Mouse (Mus musculus) ES-E14 (cell line): Measurements from ENCODE around the gene Nppc. TPM values are rescaled to one million over a fixed set of nuclear protein-coding genes. Genes with fewer than 3 reads are reported as not detected.
A peak's percentile ranks its signal among the peaks of the same experiment; 100 is the strongest.

Experiments
- DNase-seq: peaks from one replicate; pipeline ENCODE4 v3.0.0-alpha.2; 2013; ENCODE audit warnings: low read depth, low spot score
- H3K27ac ChIP-seq: 2 replicates; pipeline ENCODE4 v1.5.1; 2012; ENCODE audit warnings: low read depth, mild to moderate bottlenecking, low read length, moderate library complexity, mixed read lengths; ENCODE audit not compliant: poor library complexity, insufficient read depth, severe bottlenecking
- H3K36me3 ChIP-seq: 2 replicates; pipeline ENCODE4 v1.6.1; 2012; ENCODE audit warnings: mild to moderate bottlenecking, low read length, moderate library complexity, mixed read lengths; ENCODE audit not compliant: control insufficient read depth, poor library complexity, insufficient read depth, severe bottlenecking
- H3K4me1 ChIP-seq, 2 experiments: fragments of 150-350 bp in 1 of 2; sonication (generic) in 1 of 2; 2 replicates each; pipeline ENCODE4 v1.6.1; 2012; ENCODE audit warnings: low read length in 2 of 2, mild to moderate bottlenecking in 1 of 2, mixed read lengths in 1 of 2; ENCODE audit not compliant: control insufficient read depth in 2 of 2, insufficient read depth in 2 of 2, poor library complexity in 1 of 2
- H3K4me3 ChIP-seq, 2 experiments: fragments of 150-350 bp in 1 of 2; sonication (generic) in 1 of 2; 2 replicates each; pipeline ENCODE4 v1.5.1; 2012; ENCODE audit warnings: low read length in 2 of 2, low read depth in 1 of 2, mild to moderate bottlenecking in 1 of 2, mixed read lengths in 1 of 2; ENCODE audit not compliant: insufficient read depth in 1 of 2, poor library complexity in 1 of 2, severe bottlenecking in 1 of 2
- H3K9ac ChIP-seq: 2 replicates; pipeline ENCODE4 v1.6.1; 2012; ENCODE audit warnings: low read depth, mild to moderate bottlenecking, low read length, mixed read lengths; ENCODE audit not compliant: poor library complexity, insufficient read depth, severe bottlenecking
- H3K9me3 ChIP-seq: fragments of 150-350 bp; sonication (generic); 2 replicates; pipeline ENCODE4 v1.6.1; 2012; ENCODE audit warnings: low read depth, mild to moderate bottlenecking, low read length; ENCODE audit not compliant: control insufficient read depth, insufficient read depth
- CHD2 ChIP-seq: IDR thresholded peaks from 2 replicates; pipeline ENCODE4 v1.6.1; 2014; ENCODE audit warnings: mild to moderate bottlenecking, low read depth, low read length, inconsistent platforms
- HCFC1 ChIP-seq: IDR thresholded peaks from 2 replicates; pipeline ENCODE4 v1.6.1; 2012; ENCODE audit warnings: low read length, inconsistent platforms, borderline replicate concordance; ENCODE audit not compliant: insufficient read depth
- MAFK ChIP-seq: IDR thresholded peaks from 2 replicates; pipeline ENCODE4 v1.6.1; 2014; ENCODE audit warnings: mild to moderate bottlenecking, low read depth, low read length, inconsistent platforms; ENCODE audit not compliant: insufficient read depth
- ZC3H11A ChIP-seq: IDR thresholded peaks from 2 replicates; pipeline ENCODE4 v1.6.1; 2012; ENCODE audit warnings: low read depth, mild to moderate bottlenecking, inconsistent platforms, low read length, borderline replicate concordance
- ZNF384 ChIP-seq: IDR thresholded peaks from 2 replicates; pipeline ENCODE4 v1.6.1; 2012; ENCODE audit warnings: low read depth, low read length, inconsistent platforms
- in situ Hi-C, 2 experiments: fragments of 600-800 bp; cut with MboI; formaldehyde crosslinking; loops; one replicate each; pipeline ENCODE4 v1.15.1; 2025; ENCODE audit warnings: low sequenced_read_pairs in 2 of 2, inconsistent platforms in 1 of 2; ENCODE audit not compliant: unreplicated experiment in 2 of 2
- total RNA-seq: library from RNA; depleted of rRNA; stranded (reverse); fragments of 300-350 nt; gene quantifications from 2 replicates; pipeline ENCODE4 v1.2.3, GENCODE M21; 2012

The Nppc gene
- total RNA-seq, 1 experiment: 0.45 TPM

DNA sequence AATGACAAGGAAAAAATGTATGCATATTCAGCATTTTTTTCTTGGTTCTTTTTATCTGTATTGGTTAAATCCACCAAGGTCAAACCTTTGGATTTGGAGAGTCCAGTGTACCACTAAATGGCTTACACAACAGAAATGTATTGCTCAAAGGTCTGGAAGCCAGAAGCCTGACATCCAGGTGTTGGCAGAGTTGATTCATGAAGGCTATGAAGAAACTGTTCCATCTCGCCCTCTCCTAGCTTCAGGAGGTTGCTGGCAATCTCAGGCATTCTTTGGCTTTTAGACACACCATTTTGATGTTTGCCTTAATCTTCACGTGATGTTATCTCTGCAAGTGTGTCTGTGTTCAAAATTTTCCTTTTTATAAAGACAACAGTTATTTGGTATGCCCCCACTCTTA, 41.7 kb upstream of the Nppc start:
- H3K4me3 ChIP-seq: no peak overlapping the region
- H3K9ac ChIP-seq: no peak overlapping the region
- in situ Hi-C loops: no loop called here
- no peaks in the 10 kb centered on the region for H3K4me1 ChIP-seq
- no peak overlapping the region for H3K27ac ChIP-seq
- no peak for TF ChIP-seq HCFC1
- no peak for TF ChIP-seq MAFK
- no peak for TF ChIP-seq ZC3H11A
- no peak for TF ChIP-seq ZNF384
- no peak for TF ChIP-seq CHD2
- no peaks in the 10 kb centered on the region for H3K36me3 ChIP-seq
- no peaks in the 10 kb centered on the region for H3K9me3 ChIP-seq
- no peak for DNase-seq

DNA sequence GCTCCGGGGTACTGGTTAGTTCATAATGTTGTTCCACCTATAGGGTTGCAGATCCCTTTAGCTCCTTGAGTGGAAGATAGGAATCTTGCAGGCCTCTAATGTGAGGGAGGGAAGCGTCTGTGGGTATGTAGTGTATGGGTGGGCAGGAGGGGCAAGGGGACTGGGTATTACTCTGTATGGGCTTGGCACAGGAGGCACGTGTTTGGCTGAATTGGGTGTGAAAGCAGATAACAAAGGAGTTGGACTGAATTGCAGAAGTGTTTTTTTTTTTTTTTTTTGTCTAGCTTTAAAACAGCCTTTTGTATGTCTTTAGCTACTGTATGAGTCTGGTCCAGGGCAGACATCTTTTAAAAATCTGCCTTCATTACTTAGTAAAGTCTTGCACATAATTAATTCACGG, 39.2 kb upstream of the Nppc start:
- Histone ChIP-seq H3K4me1 (no peaks in the 10 kb centered on the region), H3K9me3 (no peaks in the 10 kb centered on the region), H3K27ac (no peak overlapping the region), H3K9ac (no peak overlapping the region), H3K4me3 (no peak overlapping the region), H3K36me3 (no peaks in the 10 kb centered on the region)
- no peak for DNase-seq
- in situ Hi-C loops: no loop called here
- TF ChIP-seq MAFK: no peak
- no peak for TF ChIP-seq ZNF384

- no peaks in the 10 kb centered on the region for H3K36me3 ChIP-seq
- no peak overlapping the region for H3K4me3 ChIP-seq
- in situ Hi-C loops: no loop called here
- no peak overlapping the region for H3K27ac ChIP-seq
- DNase-seq: no peak
- peaks cover 0 to 4% of the 10 kb centered on the region in 2 experiments; a peak in 2 of 4 replicates for H3K4me1 ChIP-seq
- TF ChIP-seq MAFK: no peak
- TF ChIP-seq ZNF384: no peak
- TF ChIP-seq CHD2: no peak
- no peak for TF ChIP-seq ZC3H11A
- no peak for TF ChIP-seq HCFC1
- no peak overlapping the region for H3K9ac ChIP-seq
- no peaks in the 10 kb centered on the region for H3K9me3 ChIP-seq
These were observed 35.1 kb upstream of the Nppc start for GRCm38 (mm10) chr1:86705461-86705860.

GRCm38 (mm10) chr1:86703965-86704326, 33.6 kb upstream of the Nppc start:
- Histone ChIP-seq H3K4me3 (peak overlapping the region; percentile 89 to 91), H3K4me1 (peaks cover 0 to 4% of the 10 kb centered on the region in 2 experiments; a peak in 2 of 4 replicates), H3K9ac (peak overlapping the region; percentile 93), H3K36me3 (no peaks in the 10 kb centered on the region), H3K27ac (peak overlapping the region; percentile 19; the same call in 1 of the 2 replicates), H3K9me3 (no peaks in the 10 kb centered on the region)
- in situ Hi-C loops: no loop called here
- no peak for DNase-seq
- no peak for TF ChIP-seq ZNF384
- no peak for TF ChIP-seq HCFC1
- TF ChIP-seq MAFK: no peak
- TF ChIP-seq CHD2: no peak
- no peak for TF ChIP-seq ZC3H11A

DNA sequence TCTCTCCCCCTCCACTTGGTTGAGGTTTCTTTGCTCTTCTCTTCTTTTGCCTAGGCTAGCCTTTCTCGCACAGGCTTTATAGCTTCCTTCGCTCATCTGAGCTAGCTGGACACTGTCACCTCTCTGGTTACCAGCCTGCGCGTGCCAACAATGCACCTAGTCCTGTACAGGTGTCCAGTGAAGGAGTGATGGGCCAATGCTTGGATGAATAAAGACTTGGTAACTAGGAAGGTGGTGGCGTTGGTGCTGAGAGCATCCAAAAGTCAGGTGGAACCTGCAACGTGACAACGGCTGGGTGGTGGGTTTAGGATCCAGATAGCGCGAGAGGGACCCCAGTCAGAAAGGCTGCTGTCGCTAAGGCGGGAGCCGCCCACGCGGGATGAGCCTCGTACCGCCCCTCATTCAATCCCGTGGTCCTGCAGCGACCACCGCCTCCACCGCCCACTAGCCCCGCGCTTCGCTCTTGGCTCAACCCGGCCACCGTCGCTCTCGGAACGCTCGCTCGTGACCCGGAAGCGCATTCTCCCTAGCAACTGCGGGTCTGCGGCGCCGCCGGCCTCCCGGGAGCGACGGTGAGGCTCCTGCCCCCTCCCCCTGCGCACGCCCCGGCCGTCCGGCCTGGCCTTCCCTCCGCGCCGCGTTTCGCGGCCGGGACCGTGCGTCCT, 33.1 kb upstream of the Nppc start, which contains the start of gene Dis3l2:
Gene Dis3l2, plus strand, starts transcription at position 509 of the 665 bp plus-strand sequence.
- Histone ChIP-seq H3K4me1 (peaks cover 0 to 4% of the 10 kb centered on the region in 2 experiments; a peak in 2 of 4 replicates), H3K4me3 (peak within 1 kb of the TSS; percentile 89 to 91), H3K9ac (peak within 1 kb of the TSS; percentile 93), H3K9me3 (no peaks in the 10 kb centered on the region), H3K36me3 (no peaks in the 10 kb centered on the region), H3K27ac (peak within 1 kb of the TSS; percentile 19; the same call in 1 of the 2 replicates)
- in situ Hi-C loops: no loop called here
- peak; percentile 69 for DNase-seq
- TF ChIP-seq CHD2: peak; percentile 83; the same call in 1 of the 2 replicates
- TF ChIP-seq HCFC1: peak; percentile 80
- no peak for TF ChIP-seq ZNF384
